Mouse (Mus musculus) natural killer cell, adult 2 months (primary cell): ENCODE data around the gene Gclc.

Source experiments
- DNase-seq, 2 experiments: peaks; one replicate each; pipeline ENCODE4 v3.0.0; 2022; ENCODE audit warnings: low spot score in 2 of 2

Gene Gclc

GRCm38 (mm10) chr9:77783006-77783405 lies 28.7 kb downstream of the Gclc start:
- peak in 1 of 2 experiments; percentile 12 for DNase-seq

- DNase-seq: no peak
Measured at GRCm38 (mm10) chr9:77785466-77785865, 31.1 kb downstream of the Gclc start.

GRCm38 (mm10) chr9:77787936-77788335 lies 33.6 kb downstream of the Gclc start:
- DNase-seq: no peak

DNA sequence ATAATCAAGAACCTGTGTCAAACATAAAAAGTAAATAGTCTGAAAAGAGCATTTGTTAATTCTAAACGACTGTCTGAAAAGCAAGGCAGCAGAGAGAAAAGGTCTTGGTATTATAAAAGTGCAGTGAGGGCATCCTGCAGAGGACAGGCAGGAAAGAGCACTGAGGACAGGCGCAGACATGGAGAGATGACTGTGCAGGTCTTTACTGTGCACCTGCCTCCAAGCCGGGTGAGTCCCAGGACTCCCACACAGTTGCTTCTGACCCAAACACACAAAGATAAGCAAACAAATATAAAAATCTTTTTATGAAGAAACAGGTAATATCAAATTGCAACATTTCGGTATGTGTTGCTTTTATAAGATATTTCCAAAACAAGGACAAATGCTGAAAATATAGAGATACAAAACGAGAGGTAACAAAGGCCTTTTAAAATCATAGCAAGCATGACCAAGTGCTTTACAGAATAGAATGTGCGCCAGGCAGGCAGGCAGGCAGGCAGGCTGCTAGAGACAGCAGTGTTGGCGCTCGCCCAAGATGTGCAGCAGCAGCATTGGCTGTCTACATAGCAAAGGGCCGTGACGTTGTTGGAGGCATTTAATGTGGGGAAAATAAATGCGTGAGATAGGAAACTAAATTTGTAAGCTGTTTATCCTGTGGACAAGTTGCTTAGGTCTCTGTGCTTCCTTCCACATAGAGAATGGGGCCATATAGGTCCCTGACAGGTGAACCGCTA lies 35.4 kb downstream of the Gclc start:
- DNase-seq: no peak

DNA sequence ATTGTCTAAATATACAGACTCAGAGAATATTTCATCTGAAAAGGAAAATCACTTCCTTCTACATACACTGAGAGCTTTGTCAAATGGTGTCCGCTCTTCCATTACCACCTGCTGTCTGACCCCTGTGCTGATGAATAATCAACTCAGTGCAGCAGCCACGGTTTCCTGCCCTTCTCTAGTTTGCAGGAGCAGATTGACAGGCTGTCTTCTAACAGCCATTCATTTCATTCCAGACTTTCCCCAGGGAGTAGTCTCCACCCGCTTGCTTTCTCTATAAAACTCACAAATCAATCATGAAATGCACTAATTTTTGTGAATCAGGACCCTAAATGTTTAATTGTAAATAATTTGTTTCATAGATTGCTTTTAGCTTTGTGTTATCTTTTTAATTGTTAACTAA lies 39.5 kb downstream of the Gclc start:
- no peak for DNase-seq

DNA sequence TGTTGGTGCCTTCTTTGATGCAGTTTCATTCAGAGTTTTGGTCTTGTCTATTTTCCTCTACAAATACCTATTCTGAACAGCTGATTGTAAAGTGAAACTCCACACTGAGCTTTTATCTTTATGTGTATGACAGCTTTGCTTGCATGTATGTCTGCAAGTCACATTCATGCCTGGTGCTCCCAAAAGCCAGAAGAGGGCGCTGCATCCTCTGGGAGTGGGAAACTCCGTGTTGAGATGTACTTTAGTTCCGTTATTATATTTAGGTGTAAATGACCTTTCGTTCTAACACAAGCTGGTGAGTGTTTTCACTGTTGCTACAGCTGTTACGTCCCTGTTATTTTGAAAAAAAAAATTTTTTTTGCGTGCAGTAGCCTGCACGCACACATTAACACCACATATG lies 48.1 kb downstream of the Gclc start:
- DNase-seq: peak; percentile 6 to 29

GRCm38 (mm10) chr9:77806426-77806825 lies 52.1 kb downstream of the Gclc start:
- no peak for DNase-seq

DNA sequence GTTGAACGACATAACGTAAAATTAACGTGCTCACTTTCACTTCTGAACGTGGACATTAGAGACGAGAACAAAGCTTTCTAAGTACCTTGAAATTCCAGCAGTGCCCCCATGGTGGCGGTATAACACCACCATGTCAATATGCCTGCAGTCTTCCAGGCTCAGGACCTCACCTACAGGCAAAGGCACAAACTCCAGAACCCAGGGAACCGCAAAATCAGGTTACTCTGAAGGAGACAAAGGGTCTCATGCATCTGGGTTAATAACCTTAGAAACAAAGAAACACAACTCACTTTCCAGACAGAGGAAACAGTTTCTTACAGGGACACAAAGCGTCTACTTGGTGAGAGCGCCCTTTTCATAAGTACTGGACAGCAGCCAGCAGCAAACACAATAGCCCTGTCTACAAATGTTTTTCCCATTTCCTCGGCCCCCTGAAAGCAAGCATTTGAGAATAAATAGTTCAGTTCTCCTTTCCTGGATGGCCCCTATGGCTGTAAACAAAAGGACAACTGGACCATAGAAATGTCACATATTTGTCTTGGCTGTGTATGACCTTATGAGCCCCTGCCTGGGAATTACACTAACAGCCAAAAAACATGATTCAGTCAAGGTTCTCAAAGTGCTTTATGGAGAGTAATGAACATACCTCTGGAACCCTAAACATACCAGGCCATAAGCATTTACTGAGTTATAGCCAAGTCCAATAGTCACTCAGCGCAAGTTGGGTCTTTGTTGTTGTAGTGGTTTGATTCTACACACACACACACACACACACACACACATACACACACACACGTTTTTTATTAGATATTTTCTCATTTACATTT lies 52.7 kb downstream of the Gclc start:
- peak; percentile 61 to 79 for DNase-seq

- no peak for DNase-seq
Measured at GRCm38 (mm10) chr9:77808481-77808880, 54.1 kb downstream of the Gclc start.

GRCm38 (mm10) chr9:77818858-77819257 lies 64.5 kb downstream of the Gclc start:
- DNase-seq: no peak

GRCm38 (mm10) chr9:77819318-77819717 lies 65.0 kb downstream of the Gclc start:
- DNase-seq: no peak

GRCm38 (mm10) chr9:77820836-77821235 lies 66.5 kb downstream of the Gclc start:
- DNase-seq: no peak

- peak in 1 of 2 experiments; percentile 25 for DNase-seq
Measured at GRCm38 (mm10) chr9:77825380-77825961, 71.1 kb downstream of the Gclc start.

DNA sequence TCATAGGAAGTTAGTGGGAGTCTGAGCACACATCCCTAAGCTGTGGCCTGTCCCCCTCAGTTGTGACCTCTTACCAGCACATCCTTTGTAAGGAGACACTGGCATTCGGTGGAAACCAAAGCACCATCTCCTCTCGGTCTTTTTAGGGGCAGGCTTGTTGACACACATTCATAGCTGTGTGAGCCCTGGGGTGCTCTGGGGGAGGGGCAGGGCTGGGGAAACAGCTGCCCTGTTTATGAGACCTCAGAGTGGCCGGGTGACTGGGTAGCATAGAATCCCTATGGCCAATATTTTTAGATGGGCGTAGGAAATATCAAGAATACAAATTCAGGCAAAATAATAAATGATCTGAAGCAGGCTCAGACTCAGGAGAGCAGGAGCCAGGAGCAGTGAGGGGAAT lies 71.9 kb downstream of the Gclc start:
- DNase-seq: no peak

GRCm38 (mm10) chr9:77828531-77828965 lies 74.2 kb downstream of the Gclc start:
- DNase-seq: peak in 1 of 2 experiments; percentile 41

- DNase-seq: peak in 1 of 2 experiments; percentile 33
Measured at GRCm38 (mm10) chr9:77834259-77834993, 80.1 kb downstream of the Gclc start.

GRCm38 (mm10) chr9:77835122-77835521 lies 80.8 kb downstream of the Gclc start:
- no peak for DNase-seq

- no peak for DNase-seq
Measured at GRCm38 (mm10) chr9:77835756-77836155, 81.4 kb downstream of the Gclc start.

DNA sequence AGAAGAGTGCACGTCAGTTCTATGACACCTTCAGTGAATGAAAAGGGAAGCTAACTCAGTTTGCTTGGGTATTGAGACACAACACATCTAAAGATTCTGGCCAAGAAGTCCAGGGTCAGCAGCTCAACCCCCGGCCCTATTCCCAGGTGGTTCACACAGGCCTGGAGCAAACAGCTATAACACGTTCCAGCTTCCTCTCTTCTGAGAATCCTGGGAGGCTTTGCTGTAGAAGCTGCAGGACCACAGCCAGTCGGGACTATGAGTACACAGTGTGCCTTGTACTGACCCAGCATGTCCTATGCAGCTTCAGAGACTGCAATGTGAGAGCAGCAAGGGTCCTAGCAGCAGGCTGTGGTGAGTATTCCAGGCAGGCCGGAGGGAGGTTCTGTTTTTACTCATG lies 84.3 kb downstream of the Gclc start:
- DNase-seq: no peak
